Mouse (Mus musculus) erythroblast, adult 5-6 weeks (primary cell): ENCODE data around the gene Nfe2l1. TPM values are rescaled to one million over a fixed set of nuclear protein-coding genes. Genes with fewer than 3 reads are reported as not detected.
"Not testable (repeated sequence)": the region's sequence is repeated elsewhere in the genome, so short reads cannot be mapped to it uniquely, and the experiment has no call there.

Source experiments
- ATAC-seq: replicated peaks from 2 replicates; pipeline ENCODE4 v1.8.0; 2016; ENCODE audit warnings: moderate number of reproducible peaks, mild to moderate bottlenecking, moderate TSS enrichment, inconsistent platforms; ENCODE audit not compliant: poor library complexity, low FRiP score, severe bottlenecking
- total RNA-seq, 2 experiments: library from RNA; stranded (forward) in 1 of 2; stranded (reverse) in 1 of 2; fragments of 150-400 nt in 1 of 2; fragments of 200-764, 138-1000 nt in 1 of 2; gene quantifications; 2 replicates each; pipeline versions ENCODE4 v1.2.3 to v1.2.4; 2015 to 2017; ENCODE audit warnings: low replicate concordance in 2 of 2

Nfe2l1 gene
- total RNA-seq, 2 experiments from 2014 or later, result 27.1 to 32.5 TPM

DNA sequence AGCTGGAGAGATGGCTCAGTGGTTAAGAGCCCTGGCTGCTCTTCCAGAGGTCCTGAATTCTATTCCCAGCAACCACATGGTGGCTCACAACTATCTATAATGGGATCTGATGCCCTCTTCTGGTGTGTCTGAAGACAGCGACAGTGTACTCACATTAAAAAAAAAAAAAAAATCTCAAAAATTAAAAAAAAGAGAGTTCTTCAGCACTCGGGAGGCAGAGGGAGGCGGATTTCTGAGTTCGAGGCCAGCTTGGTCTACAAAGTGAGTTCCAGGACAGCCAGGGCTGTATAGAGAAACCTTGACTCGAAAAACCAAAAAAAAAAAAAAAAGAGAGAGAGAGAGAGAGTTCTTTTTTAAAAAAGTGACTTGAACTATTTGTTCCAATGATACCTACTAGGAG lies 19.4 kb upstream of the Nfe2l1 start:
- not testable (repeated sequence) for ATAC-seq

DNA sequence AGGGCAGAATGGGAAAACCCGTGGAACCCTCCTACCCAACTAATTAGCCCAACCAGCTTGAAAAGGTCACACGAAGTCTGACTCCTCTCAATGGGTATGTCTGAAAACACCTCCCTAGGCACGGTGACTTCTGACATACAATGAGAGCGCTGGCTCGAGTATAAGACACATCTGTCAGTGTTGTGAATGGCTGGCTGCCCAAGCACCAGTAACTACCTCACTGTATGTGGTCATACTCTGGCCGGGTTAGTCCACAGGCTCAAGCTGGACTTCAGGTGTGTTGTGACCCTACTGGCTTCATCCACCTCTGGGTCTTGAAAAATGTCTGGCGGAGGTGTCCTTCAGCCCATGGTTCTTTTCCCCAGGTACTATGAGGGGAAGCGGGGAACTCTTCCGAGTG lies 18.9 kb upstream of the Nfe2l1 start:
- 0 out of 2 replicates have a peak, but pooled peaks have one; percentile 24 for ATAC-seq

DNA sequence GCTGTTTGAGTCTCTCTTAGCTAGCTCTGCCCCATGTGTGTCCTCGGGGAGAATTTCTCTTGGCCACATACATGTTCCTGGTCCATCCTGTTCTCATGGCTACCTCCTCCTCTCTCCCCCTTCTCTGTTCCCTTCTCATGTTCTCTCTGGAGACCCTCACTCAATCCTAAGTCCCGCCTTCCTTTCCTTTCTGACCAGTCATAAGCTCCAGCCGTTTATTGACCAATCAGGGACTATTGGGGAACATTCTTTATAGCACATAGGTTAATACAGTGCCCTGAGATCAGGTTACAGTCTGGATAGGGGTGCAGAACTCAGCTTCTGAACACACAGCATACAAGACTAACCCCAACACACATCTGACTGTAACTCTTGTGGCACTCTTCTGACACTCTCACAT lies 17.5 kb upstream of the Nfe2l1 start:
- ATAC-seq, result no peak

DNA sequence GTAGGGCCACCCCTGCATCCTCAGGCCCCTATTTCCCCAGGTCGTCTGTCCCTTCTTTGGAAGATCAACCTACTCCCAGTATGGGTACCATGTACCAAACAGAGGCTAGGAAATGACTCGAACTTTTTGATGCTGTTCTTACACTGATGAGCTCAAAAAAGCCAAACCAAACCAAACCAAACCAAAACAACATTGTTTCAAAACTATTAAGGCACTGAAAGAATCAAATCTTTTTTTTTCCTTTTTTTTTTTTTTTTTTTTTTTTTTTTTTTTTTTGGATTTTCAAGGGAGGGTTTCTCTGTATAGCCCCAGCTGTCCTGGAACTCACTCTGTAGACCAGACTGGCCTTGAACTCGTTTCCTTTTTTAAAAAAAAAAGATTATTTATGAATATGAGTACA lies 13.9 kb upstream of the Nfe2l1 start:
- no peak for ATAC-seq

DNA sequence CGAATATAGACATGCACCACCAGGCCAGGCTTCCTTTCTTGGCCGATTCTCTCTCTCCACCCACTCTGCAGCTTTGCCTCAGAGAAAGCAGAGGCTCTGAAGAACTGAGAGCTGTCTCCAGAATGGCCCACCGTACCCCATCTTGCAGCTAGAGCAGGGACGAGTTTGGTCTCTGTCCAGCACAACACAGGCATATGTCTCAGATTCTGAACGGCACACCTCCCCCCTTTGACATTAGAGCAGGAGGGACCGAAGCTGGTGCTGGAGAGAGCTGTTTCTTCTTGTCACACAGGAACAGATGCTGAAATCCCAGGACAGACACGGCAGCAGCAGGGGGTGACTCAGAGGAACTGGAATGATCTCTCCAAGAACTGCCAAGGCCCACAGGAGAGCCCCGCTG lies 10.5 kb upstream of the Nfe2l1 start:
- no peak for ATAC-seq

DNA sequence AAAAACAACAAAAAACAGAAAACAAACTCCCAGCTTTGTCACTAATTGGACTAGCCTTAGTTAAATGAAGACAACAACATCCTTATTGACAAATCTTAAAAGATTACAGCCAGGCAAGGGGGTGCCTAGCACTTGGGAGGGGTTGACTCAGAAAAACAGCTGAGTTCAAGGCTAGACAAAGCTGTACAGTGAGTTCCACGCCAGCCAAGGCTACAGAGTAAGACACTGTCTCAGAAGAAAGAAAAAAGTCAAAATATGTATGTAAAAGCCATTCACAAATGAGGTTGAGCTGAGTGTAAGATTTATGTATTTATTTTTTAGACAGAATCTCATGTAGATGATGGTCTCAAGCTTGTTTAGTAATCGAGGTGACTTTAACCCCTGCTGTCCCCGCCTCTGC lies 10.1 kb upstream of the Nfe2l1 start:
- ATAC-seq, result no peak

DNA sequence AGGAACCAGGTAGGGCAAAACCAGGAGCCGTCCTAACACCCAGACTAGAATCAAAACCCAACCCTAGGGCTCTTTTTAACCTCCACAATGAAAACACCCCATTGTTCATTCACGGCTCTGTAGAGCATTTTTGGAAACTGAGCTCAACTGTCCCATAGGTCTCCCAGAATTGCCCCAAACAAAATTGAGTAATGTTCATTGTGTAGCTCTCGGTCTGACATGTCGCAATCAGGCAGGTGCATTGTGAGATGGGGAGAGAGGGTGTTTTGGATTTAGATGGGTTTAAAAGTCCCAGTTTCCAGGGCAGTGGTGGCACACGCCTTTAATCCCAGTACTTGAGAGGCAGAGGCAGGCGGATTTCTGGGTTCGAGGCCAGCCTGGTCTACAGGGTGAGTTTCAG lies 9.7 kb upstream of the Nfe2l1 start:
- ATAC-seq, result no peak

DNA sequence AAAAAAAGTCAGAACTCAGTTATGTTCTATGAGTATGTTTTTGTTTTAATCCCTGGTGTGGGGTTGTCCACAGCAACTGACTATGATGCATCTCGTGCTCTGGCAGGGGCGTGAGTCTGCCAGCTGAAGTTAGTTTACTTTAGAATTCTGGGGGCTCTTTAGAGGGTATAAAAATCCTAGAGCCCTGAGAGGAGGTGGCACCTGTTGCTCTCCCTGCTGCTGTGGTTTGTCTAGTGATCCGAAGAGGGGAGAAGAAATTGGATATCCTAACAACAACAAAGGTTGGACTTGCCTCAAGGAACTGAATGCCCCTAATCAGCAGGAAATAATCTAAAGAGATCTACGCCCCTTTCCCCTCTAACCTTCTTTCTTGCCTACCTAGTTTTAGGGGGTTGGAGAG lies 8.6 kb upstream of the Nfe2l1 start:
- ATAC-seq, result no peak

DNA sequence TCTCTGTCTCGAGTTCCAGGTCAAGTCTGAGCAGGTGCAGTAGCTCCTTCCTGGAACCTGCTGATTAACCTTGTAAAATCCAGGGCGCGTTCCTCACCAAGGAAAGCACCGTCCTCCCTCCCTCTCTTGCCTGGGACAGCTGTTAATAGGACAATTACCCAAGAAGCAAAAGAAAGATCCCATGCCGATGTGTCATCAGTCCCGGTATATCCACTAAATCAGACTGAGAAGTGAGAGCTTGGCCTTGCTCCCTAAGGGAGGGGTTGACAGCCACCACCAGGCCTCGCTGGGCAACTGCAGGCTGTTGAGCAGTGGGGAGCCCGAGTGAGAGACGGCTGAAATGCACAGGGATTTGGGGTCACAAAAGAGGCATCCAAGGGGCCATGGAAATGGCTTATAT lies 7.5 kb upstream of the Nfe2l1 start:
- ATAC-seq, result 0 out of 2 replicates have a peak, but pooled peaks have one; percentile 46

DNA sequence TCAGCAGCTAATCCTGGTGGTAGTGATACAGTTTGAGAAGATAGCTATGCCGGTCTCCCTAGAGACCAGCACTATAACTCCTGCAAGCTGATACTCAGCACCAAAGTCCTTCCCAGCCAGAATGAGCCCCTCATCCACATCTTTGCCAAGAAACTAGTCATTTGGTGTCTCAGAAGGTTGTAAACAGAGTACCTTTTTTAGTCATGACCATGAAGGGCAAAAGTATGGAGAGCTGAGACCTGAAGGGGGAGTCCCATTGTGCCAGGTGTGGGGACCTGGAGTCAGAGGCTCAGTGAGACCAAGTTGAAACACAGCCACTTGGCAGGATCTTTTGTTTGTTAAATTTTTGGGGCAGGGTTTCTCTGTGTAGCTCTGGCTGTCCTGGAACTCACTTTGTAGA lies 4.4 kb upstream of the Nfe2l1 start:
- no peak for ATAC-seq

DNA sequence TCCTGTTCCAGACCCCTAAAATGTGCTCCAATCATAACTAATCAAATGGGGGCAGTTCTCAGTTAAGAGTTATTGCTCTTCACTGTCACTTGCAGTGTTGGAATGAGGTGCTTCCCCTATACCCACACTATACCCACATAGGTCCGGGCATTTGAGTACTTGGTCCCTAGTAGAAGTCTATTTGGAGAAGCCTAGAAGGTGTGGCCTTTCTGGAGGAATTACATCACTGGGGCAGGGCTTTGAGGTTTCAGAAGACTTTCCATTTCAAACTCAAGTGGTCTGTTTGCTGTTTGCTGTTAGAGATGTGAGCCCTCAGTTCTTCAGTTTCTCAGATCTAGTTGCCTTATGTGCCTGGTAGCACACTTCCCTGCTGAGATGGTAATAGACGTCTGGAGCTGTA lies 3.2 kb upstream of the Nfe2l1 start:
- no peak for ATAC-seq

DNA sequence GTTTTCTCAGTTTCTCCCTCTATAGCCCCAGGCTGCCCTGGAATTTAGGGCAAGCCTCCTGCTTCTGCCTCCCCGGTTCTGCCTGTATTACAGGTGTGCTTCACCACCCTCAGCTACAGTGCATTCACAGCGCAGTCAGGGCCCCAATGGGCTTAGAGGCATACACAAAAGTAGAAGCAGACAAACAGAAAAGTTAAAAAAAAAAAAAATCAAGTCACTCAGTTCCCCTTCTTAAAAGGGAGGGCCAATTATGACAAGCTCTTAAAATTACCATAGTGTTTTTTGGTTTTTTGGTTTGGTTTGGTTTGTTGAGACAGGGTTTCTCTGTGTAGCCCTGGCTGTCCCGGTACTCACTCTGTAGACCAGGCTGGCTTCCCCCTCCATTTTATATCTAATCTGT lies 2.8 kb upstream of the Nfe2l1 start:
- ATAC-seq, result no peak

DNA sequence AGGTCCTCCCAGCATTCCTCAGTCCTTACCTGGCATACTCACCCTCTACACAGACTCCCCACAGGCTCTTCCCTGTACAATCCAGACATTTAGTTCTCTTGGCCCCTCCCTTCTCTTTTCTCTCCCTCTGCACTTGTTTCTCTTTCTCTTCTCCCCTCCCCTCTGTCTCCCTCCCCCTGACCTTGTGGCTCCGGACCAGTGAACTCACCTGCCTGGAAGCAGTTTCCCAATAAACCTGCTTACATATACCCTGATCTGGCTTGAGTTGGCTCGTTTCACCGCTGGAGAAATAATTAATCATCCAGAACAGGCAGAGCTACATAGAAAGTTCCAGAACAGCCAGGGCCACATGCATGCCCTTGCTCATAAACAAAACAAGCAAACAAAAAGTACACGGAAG lies 1.7 kb upstream of the Nfe2l1 start:
- ATAC-seq, result no peak

DNA sequence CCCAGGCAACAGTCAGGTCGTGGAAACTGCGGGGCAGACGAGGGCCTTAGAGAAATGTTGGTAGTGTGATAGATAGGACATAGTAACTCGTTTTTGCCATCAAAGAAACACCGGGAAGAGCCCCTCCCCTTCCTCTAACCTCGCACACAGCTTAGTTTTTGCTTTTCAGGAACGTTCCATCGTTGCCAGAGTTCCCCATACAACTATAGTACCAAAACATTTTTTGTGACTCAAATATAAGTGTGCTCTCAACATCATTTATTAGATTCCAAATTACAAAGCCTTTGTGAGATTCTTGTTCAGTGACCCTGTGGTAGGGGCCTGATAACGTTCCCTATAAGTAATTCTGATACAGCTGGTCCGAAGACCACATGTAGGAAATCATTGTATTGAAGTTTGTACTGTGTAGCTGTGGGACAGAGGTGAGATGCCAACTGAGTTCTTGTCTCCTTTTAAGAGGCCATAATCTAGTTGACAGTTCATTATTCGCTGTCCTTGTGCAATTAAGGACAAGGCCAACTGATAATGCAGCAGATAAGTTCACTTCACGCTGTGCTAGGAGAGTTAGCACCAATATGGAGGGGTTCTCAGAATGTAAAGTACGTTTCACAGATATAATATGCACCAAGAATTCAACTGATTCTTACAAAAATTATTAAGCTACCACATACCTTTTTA lies 910 bp upstream of the Nfe2l1 start:
- ATAC-seq, result no peak

DNA sequence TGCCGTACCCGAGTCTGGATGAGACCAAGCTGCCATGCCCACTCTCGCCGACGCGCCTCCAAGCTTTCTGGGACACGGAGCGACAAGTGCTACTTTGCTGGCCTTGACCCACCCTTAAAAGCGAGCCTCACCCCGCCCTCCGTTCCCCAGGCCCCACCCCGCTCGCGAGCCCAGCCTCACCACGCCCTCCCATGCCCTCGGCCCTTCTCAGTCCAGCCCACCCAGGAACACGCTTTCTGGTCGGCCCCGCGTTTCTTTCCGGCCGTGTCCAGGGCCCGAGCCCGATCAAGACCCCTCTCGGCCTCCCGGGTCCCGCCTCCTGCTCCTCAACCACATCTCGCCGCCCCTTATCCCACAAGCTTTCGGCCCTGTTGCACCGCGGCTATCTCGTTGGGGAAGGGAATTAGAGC lies 360 bp downstream of the Nfe2l1 start:
- peak; percentile 82 for ATAC-seq

DNA sequence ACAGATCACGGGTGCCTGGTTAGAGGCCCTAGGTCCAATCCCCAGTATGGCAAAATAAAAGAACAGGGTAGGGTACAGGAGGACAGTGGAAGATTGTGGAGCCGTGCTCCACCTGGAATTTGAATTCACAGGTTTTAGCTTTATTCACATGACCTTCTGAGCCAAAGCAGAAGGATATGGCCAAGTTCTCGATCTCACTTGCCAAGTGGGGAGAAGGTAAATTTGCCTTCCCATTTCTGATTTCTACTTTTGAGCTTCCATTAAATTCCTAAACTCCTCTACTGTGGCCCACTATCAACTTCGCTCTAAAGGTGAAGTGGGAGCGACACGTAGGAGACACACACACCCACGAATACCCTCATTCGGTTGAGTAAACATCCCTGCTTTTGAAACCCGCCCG lies 887 bp downstream of the Nfe2l1 start:
- no peak for ATAC-seq

DNA sequence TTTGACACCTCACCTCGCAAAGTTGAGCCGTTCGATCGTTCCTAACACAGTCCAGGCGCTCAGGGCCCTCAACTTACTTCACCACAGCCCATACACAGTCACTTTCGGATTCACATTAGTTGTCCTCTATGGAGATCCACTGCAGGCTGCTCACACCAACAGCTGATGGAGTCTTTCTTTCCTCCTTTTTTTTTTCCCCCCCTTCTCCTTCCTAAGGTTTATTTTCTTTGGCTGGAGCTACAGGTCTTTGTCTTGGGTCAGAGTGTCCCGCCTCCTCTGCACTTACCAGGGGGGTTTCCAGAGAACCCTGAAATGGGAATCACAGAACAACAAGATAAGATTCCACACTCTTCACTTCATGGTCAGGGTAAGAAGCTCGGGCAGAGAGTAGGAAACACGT lies 1.9 kb downstream of the Nfe2l1 start:
- no peak for ATAC-seq

DNA sequence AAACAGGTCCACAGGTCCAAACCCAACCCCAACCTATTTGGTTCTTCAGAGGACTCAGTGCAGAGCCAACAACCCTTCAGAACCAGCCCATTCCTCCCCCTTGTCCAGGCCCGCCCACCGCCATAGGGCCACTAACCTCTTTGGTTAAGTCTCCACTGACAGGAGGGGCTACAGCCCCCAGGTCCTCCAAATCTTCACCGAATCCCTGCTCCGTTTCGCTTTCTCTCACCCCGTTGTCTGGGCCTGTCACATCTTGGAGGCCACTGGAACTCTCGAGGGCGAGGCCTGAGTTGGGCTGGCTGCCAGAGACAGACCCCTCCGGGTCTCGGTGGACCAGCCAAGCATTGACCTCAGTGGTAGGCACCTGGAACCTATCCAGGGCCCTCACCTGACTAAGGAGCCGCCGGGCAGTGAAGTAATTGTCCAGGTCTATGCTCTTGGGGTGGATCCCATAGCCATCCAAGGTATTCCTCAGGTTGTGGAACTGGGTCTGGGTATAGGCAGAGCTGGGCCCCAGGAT lies 2.6 kb downstream of the Nfe2l1 start:
- no peak for ATAC-seq

DNA sequence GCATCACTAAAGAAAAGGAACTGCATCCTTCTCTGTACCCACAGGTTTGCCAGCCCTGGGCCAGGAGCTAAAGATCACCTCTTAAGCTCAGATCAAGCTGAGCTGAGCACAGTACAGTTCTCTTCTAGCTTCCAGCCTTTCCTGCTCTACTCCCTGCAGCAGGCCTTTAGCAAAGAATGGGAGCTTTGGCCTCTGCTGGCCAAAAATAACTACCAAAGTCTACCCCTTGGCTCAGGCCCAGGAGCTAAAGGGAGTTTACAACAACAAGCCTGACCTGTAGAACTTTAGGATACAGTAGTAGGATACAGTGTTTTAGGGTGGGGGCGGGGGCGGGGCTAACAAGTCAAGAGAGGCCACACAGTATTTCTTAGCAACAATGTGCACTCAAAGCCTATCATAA lies 3.3 kb downstream of the Nfe2l1 start:
- no peak for ATAC-seq

DNA sequence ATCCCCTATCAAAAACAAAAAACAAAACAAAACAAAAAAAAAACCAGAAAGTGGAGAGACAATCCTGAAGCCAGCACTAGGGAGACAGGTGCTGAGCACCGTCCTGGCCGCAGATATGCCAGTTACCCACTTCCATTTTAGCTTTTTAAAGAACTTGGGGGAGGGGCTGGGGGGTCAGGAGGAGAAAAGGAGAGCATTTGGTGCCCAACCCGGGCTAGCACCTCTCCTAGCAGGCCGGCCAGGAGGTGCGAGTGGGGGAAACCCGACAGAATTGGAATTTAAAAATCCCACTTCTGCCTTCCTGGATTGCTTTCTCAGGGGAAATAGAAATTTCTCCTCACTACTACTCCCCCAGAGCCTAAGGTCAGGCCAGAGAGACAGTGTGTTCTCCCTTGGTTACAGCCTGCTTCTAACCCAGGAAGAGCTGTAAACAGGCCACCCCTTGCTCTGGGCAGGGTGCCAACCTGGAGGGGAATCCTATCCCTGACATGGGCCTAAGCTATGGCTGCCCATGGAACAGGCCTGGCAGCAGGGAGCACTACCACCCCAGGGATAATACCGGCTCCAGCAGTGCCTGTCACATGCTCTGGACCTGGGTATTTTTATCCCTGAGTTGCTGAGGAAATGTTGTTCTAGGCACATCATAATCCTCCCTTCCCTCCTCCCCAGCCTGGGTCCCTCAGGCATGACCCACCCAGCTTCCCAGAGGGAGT lies 4.8 kb downstream of the Nfe2l1 start:
- no peak for ATAC-seq
